Mouse (Mus musculus) thymus, postnatal 0 days (tissue): Measurements from ENCODE around the gene Cmc4. TPM values are rescaled to one million over a fixed set of nuclear protein-coding genes. Genes with fewer than 3 reads are reported as not detected.

Experiments
- DNase-seq: peaks from one replicate; pipeline ENCODE4 v3.0.0-alpha.2; 2015; ENCODE audit warnings: low spot score
- polyA plus RNA-seq: library from polyadenylated mRNA; unstranded; fragments of >200 nt; fragmentation: Nextera tagmentation; extraction: Ambion mirVana; gene quantifications from 2 replicates; pipeline ENCODE4 v1.2.1, GENCODE M21; 2015

Gene Cmc4
- polyA plus RNA-seq = 33.1 and 36.2 TPM in 2 replicates

DNA sequence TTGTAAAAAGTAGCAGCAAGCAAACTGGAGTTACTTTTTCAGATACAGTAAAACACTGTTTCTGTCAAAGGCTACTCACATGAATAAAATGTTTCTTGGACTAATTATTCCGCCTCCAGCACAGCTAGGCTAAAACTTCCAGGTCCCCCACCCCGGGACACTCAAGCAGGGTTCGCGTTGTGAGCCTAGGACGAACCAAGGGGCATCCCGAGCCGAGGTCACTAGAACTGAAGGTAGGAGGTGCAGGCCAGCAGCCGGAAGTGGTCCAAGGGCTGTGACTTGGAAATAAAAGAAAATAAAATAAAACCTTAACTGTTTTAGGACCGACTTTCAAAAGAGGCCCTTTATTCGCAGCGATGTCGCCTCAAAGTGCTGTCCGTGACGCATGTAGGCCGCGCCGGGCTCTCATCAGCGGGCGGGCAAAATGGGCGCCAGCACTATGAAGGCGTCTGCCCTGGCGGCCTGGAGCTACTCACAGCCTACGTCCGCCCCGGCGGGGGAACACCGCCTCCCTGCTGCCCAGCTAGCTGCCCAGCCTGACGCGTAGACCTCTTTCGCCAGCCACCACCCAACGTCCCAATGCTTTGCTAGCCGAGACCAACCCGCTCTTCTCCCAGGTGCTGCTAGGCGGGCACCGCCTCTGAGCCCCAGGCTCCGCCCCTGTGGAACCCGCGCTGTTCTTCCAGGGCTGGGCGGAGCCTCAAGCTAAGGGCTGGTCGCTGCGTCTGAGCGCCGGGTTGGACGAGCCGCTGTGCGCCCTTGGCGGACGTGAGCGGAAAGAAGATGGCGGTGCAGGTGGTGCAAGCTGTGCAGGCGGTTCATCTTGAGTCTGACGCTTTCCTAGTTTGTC, at the start of gene Cmc4, which contains the start of the genes Mtcp1 and Brcc3:
Cmc4 (minus strand) TSS at position 649 of the 850 bp plus-strand sequence.
Mtcp1 (minus strand) TSS at position 653 of the 850 bp plus-strand sequence.
Brcc3 (plus strand) TSS at position 693 of the 850 bp plus-strand sequence.
- peak; percentile 91 for DNase-seq

DNA sequence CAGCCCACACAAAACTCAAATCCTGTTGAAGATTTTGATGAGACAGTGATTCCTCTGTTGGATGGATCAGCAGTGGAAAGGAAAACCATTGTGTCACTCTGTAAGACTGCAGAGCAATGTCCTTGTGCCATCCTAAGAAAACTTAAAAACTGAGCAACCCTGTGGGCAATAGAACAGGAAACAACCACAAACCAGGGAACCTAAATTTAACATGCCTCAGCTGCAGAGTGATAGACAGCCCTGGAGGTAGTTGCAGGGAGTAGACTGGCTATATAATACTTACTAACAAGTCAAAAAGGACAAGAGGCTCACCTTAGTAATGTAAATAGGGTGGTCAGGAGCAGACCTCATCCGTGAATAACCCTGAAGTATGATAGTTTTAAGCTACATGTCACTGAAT, 38.2 kb upstream of the Cmc4 start:
- DNase-seq = no peak

DNA sequence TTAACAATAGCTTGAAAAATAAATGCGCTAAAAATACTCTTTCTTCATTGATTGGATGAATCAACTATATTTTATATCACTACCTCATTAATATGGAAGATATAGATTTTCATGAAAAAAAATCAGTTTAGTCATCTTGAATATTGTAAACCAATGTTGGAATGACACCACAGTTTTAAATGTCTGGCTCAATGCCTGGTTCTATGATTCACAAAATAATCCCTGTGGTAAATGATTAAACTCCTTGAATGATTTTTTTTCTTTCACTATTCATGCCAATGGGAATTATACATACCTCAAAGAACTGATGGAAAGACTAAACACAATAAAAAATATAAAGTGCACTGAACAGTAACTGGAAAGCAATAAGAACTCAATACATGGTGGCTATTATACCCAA, 6.7 kb downstream of the Cmc4 start:
- no peak for DNase-seq

DNA sequence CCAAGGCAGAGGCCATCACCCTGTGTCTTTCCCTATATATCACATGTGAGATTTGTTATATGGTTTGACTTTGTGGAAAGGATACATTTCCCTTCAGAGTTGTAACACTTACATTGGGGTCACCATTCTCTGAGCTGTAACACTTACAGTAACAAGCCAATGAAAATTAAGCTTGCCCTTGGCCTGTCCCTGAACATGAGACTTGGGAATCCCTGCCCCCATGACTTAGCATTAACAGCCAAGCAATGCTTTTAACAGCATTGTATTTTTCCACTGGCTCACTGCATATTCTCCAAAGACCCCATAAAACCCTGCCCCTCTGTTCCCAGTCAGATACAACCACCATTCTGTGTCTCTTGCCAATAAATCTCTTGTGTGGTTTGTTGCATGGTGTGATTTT, 13.0 kb downstream of the Cmc4 start:
- no peak for DNase-seq

DNA sequence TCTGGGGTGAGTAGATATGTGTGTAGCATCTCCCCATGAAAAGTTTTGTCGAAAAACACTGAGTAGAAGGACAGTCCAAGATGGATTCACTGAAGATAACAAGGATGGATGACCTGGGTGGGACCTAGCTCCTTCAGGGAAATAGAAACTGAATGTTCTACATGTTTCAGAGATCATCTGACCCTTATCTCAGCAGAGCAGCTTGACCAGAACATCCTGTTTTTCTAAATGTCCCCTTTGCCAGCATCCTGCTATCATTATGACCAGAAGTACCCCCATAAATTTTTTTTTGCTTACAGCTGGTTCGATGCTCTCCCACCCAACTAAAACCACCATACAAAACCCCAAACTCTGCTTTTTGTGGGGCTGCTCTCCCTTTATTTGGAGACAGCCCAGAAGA, 13.7 kb downstream of the Cmc4 start:
- DNase-seq = no peak

DNA sequence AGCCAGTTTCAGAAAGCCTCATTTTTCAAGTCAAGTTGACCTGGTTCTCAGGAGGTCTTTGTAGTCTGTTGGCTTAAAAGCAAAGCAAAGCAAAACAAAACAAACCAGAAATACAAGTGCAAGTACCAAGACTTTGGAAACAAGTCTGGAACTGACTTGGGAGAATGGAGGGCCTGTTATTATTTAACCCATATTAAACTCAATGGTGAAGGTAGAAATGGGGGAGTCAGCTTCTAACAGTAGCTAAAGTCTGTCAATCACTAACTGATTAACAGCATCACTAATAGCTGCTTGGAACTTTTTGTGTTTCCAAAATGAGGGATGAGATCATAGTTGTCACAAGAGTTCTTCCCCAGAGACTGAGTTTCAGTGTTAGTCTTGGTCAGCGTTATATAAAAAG, 16.9 kb downstream of the Cmc4 start:
- no peak for DNase-seq

DNA sequence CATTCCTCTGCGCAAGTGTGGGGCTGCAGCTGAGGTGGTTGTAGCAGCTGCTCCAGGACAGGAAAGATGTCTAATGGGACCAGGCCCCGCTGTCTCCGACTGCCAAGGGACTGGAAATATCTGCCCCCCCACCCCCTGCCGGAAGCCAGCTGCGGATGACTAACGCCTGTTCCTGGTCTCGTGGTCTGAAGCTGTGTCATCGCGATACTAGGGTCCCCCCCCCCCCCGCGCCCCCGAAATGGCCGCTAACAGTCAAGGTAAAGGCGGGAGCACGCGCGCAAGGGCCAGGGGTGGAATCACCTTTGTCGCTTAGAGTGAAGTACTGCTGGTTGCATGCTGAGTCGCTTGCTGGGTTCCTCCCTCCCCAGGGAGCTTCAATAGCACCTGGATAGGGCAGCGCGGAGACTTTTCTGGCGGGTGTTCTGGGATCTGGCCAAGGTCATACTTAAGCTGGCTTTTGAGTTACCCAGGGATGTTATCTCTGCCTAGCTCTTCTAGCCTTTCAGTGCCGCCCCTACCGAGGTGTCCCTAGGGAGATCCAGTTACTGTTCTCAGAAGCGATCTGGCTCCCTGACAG, 34.1 kb downstream of the Cmc4 start, which contains the start of the genes Fundc2 and F8:
Fundc2 (plus strand) TSS at position 205 of the 577 bp plus-strand sequence.
F8 (minus strand) TSS at position 421 of the 577 bp plus-strand sequence.
- DNase-seq = peak; percentile 83

DNA sequence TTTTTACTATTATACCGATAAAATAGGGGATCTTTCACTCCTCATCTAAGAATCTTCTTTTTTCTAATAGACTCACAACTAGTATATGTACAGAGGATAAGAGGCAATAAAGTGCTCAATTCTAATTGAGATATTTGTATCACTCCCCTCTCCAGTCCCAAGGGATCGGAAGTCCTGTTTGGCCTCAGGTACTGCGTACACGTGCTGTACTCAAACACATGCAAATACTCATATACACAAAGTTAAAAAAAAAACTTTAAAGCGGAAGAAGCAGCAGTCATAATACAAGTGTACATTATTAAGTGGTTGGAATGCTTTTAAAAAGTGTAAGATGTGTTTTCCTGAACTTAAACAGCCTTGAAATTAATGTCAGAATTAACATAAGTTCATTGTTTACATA, 34.7 kb downstream of the Cmc4 start:
- DNase-seq = peak; percentile 2

DNA sequence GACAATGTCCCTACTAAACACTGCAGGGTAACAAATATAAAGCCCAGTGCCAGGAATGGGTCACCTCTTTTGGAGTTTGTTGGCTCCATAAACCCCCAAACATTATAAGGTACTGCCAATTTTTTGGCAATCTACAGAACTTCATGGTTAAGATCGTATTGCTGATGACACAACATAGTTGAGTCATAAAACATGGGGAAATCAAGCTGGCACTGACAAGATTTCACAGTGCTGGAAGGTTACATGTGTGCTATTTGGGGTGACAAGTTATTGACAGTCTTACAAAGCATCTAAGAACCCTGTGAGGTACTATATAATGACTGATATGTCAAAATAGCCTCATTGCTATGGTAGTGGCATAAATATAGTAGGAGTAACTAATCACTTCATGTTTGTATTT, 35.2 kb downstream of the Cmc4 start:
- no peak for DNase-seq

DNA sequence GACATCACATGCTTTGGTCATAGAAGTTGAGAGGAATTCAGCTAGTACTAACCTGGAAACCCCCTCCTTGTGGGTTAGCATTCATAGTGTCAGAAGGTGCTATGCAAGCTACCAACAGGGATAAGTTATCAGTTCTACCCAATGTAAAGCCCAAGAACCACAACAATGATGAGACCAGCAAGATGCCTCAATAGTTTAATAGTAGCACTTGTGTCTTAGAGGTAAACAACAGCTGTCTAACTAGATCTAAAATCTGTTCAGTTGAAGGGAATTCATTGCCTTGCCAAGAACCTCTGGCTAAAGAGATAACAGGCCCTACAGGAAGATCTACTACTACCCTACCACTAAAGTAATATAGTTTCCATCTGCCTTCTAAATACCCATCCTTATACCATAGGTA, 39.6 kb downstream of the Cmc4 start:
- DNase-seq = no peak

DNA sequence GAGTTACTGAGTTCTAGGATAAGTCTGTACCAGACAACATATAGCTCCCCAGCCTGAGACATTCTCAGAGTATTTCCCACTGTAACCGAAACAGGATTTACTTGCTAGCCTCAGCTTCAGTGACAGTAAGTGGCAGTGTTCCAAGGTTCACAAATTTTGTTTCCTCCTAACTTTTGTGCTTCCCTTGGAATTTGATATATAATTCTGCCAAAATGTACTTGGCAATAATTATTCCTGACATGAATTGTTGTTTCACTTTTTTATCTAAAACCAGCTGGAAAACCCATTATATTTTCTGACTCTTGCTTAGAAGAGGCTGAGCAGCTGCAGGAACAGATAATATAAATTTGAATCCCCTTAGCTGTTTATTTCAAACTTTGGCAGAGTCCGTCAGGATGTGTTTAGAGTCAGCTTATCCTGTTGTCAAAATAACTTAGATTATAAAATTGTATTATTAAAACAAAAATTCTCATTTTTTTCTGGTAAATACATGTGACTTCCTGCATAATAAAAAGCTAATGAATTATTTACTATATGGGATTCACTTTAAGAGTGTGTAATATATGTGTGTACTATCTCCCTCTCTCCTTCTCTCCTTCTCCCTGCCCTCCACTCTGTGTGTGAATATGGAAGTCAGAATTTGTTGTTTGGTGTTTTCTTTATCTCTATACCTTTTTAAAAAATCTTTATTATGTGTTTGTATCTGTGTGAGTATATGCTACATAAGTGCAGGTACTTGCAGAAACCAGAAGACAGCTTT, 43.5 kb downstream of the Cmc4 start:
- no peak for DNase-seq

DNA sequence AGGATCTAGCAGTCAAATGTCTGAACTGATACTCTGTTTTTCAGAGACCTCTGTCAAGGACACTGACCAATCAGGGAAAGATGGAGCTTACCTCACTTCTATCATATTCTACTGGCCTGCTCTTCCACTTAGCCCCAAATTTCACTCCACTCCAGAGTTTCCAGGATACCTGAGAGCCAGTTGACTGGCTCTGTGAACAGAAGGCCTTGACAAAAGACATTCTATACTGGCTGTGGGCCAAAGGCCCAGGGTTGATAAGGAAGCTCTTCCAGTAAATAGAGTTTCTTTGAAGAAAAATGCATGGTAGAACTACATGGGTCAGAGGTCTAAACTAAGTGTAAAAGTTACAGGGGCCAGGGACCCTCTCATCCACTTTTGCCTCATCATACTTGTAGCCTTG, 46.2 kb downstream of the Cmc4 start:
- no peak for DNase-seq

Other genes starting within 250 kb of the Cmc4 start
- 75.4 and 83.2 TPM in 2 replicates for gene Fundc2, start 34.2 kb downstream of the Cmc4 start, polyA plus RNA-seq
- gene F8, start 34.0 kb downstream of the Cmc4 start, polyA plus RNA-seq = 1.8 TPM in 2 replicates
- 8.8 and 10.1 TPM in 2 replicates for gene Mtcp1, start within 50 bp of the Cmc4 start, polyA plus RNA-seq
- 59.7 and 71.5 TPM in 2 replicates for gene Brcc3, start within 50 bp of the Cmc4 start, polyA plus RNA-seq
- 171 and 173 TPM in 2 replicates for gene Vbp1, start 97.7 kb upstream of the Cmc4 start, polyA plus RNA-seq
- gene Rab39b, start 161.6 kb upstream of the Cmc4 start, polyA plus RNA-seq = 0.16 and 0.42 TPM in 2 replicates